Mouse (Mus musculus): ENCODE measurements around the gene 1110017D15Rik.

1110017D15Rik gene

DNA sequence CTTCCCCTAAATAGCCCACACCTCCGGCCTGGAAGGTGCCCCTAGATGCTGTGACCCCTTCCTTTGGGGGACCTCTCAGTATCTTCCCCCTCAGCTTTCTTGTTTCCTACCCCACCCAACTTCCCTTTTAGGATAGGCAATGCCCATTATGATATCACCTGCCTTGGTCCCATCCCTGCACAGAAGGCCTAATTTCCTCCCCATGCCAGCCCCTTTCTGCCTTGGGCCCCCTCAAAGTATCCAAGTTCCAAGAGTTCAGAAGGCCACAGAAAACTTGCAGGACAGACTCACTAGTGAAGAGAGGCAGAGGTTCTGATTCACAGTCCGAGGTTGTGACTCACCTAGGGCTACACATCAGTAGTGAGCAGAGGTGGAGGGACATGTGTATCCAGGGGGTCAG, at the start of gene 1110017D15Rik:
Gene 1110017D15Rik (minus strand): TSS at position 101 of the 400 bp plus-strand sequence.
- DNase-seq (ENCODE audit: low spot score) = no peak

DNA sequence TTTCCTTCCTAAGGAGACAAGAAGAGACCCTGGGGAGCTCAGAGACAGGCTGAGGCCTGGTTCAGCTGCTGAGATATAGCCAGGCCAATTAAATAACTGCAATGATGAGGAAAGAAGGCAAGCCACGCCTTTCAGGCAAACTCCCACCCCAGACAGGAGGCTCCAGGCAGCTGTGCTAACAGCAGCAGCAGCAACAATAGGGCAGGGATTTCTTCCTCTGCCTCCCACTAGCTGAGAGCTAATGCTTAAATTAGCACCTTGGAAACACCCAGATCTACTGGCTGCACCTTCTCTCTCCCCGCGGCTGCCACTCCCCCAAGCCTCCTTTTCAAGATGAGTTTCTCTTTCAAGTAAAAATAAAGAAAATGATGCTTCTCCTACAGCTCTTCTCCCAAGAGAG, 49.0 kb upstream of the 1110017D15Rik start:
- DNase-seq (ENCODE audit: low spot score) = no peak

DNA sequence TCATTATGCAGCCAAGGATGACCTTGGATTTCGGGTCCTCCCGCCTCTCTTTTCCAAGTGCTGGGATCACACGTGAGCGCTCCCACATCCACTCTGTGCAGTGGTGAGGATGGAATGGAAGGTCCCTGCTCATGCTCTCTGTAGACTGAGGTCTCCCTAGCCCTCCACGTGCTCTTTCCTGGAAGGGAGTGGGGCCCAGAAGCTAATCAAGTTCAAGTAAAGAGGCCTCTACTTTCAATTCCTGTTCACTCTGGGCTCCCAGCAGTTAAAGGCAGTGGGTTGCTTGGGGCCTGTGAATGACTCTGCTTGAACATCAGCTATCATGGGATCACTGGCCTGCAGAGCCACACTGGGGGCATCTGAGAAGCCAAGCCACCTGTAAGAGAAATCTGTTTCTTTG, 46.2 kb upstream of the 1110017D15Rik start:
- DNase-seq (ENCODE audit: low spot score) = no peak

DNA sequence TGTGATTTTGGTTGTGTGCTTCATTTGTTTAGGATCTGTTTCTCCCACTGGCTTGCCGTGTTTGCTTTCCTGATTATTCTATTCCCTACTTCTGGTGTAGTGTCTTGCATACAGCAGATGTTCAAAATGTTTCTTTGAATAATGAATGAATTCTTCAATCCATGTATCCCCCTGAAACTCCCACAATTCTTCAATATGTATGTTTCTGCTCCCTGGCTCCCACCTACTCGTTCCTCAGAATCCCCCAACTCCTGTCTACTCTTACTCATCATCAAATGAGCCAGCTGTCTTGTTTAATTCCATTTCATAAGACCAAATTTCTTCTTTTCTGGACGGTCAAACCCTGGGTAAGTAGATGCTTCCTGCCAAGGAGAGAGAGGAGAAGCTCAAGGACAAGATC, 40.0 kb upstream of the 1110017D15Rik start:
- DNase-seq (ENCODE audit: low spot score) = no peak

DNA sequence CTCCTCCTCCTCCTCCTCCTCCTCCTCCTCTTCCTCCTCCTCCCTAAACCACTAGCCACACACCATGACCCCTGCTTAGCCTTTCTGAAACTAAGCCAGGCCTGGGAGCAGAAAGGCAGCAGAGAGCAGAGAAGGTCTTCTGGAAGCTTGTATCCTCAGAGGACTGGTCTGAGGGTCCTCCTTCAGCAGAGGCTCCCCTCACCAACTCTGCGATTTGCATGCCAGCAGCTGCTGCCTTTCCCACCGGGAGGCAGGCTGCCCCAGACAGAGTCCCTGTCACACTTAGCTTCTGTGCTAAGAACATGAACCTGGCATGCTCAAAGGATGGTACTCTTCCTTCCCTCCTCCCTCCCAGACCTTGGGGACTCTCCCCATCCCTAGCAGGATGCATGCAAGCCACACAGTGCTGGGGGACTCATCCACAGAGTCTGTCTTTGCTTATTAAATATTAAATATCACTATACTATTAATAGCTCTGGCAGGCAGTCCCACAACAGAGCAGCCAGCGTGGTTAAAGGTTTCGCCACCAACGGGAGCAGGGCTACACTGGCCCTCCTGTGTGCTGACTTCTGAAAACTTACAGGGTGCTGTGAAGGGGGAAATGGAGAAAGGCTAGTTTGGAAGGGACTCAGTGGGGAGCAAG, 39.3 kb upstream of the 1110017D15Rik start:
- no peak for DNase-seq (ENCODE audit: low spot score)

DNA sequence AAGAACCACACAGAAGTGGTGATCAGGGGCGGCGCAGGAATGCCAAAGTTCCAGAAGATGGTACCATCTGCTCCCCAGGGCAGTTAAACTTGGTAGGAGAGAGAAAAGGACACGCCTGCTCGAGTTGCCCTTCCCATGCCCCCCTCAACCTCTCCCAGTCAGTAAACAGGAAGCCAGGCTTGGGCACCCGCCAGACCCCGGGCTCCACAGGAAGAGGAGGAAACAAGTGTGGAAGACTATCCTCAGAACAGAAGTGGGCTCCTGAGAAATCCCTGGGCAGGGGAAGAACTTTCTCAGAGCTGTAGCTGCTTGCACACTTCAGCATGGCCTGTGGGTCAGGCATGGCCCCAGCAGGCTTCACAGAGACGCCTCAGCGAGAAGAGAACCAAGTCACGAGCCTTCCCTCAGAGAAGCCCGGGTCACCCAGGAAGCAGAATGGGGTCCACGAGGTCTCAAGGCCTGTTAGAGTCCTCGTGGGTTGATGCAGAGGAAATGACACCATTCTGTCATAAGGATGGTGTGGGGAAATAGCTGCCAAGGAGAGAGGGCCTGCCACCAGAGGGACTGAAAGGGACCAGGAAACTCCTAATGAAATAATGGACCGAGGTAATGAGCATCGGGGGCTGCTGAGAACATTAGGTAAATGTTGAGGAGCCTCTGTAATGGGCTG, 38.0 kb upstream of the 1110017D15Rik start:
- peak; percentile 25 for DNase-seq (ENCODE audit: low spot score)

DNA sequence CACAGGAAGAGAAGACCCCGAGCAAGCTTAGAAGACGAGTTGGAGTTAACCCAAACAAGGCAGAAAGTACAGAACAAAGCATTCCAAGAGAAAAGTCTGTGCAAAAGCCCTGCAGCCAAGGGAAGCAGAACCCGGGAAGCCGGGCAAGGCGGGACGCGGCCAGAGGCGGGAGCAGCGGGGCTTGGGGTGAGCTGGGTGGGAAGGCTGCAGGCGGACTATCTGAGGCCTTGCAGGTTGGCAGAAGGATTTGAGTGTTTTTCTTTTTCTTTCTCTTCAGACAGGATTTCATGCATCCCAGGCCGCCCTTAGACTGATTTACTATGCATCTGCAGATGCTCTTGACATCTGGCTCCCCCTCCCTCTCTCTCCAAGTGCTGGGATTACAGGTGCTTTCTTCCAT, 36.0 kb upstream of the 1110017D15Rik start:
- no peak for DNase-seq (ENCODE audit: low spot score)

DNA sequence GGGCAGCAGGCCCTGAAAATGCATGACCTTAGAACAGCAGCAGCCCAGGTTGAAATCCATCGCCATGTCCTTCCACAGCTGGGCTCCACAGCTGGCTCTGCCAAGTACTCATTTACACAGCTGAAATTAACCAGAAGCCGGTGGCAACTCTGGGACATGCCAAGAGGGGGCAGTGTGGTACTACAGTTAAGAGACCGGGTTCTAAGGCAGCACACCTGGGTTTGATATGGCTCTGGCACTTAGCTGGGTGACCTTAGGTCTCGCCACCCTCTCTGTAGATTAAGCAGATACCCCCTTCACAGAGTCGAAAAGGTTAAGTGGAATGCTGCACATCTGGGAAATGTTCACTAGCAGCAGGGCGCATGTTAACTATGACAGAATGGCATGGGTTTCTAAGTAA, 35.4 kb upstream of the 1110017D15Rik start:
- DNase-seq (ENCODE audit: low spot score) = peak; percentile 13

DNA sequence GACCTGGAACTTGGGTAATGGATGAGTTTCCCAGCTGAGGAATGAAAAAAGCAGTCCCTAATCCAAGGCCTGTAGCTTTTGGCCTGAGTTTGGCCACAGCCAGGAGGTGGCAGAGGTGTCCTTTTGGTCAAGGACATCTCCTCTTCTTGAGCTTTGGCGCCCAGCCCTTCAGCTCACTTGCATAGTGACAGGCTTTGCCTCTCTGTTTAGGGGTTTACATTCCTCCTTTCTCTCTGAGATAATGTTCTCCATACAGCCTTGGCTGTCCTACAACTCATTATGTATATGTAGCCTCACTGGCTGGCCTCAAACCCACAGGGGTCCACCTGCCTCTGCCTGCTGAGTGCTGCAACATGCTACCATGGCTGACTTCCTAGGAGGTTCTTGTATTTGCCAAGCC, 30.0 kb upstream of the 1110017D15Rik start:
- DNase-seq (ENCODE audit: low spot score) = no peak

DNA sequence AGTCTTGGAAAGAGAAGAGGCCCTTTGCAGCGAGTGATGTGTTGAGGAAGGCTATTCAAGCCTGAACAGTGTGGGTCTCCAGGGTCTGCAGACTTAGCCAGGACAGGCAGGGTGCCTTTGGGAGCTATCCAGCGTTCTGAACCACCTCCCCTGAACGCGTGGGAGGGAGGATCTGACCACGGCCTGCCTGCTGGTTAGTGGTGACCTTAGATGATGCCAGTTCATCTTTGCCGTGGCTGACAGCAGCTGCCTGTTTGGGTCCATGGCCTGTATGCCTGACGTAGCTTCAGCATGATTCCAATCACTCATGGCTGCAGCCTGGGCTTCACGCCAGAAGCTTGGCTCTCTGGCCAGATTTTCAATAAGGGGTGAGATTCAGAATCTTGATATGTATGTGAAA, 28.9 kb upstream of the 1110017D15Rik start:
- DNase-seq (ENCODE audit: low spot score) = peak; percentile 50

DNA sequence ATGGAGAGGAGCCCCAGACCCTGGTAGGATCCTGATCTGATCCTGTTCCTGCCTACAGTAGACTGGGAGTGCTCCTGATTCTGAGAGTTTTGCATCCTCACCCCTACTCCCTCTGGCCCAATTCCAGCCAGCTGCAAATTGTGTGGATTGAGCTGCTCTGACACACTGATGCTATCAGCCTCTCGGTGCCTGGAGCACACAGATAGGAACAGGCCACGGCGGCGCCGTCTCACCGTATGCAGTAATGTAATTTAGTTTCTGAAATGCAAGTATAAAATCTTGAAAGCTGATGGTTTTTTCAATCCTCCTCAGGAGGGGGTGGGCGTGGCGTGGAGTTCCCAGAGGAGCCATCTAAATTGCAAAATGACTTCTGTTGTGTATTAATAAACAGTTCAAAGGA, 25.0 kb upstream of the 1110017D15Rik start:
- no peak for DNase-seq (ENCODE audit: low spot score)

DNA sequence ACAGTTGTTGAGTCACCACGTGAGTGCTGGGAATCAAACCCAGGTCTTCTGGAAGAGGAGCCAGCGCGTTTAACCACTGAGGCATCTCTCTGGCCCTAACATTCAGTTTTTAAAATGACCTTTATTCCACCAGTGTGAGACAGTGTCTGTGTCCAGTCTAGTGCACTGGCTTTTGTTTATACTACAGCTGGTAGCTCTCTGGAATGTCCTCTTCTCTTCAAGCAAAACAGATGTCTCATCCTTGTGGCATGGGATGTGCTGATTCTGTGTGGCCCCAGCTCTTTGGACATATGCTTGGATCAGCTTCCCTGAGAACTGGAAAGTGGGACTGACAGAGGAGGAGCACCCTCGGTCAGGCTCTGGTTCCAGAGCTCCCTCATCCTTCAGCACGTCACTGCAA, 17.7 kb upstream of the 1110017D15Rik start:
- no peak for DNase-seq (ENCODE audit: low spot score)

DNA sequence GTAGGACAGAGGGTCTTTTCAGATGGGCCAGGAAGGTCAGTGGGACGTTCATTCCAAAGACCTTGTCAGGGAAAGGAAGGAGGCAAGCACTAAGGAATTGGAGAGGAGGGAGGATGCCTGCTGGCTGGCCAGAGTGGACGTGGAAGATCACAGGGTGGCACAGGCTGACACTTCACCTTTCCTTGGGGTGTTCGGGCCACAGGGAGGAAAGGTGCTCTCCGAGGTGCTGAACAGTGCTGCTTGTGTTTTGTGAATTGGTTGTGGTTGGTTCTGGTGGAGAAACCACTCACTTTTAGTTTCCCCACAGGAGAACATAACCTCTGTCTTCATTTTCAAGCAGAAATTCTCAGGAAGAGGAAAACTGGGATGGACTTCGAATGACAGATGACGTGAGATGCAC, 15.3 kb upstream of the 1110017D15Rik start:
- no peak for DNase-seq (ENCODE audit: low spot score)

DNA sequence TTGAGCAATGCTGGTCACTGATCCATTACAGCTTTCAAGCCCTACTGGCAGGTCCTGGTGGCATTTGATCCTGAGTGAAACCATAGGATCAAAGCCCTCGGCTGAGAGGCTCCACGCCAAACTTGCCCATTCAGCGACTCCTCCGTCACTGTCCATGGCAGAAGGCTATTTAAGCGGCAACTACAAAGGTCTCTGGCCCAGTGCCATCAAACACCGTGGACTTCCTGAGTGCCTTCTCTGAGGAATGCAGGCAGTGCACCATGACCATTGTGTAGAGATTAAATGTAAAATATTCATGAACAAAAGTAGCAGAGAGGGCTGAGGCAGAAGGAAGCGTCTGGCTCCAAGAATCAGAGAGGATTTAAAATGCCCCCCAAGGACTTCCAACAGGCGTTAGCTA, 10.9 kb upstream of the 1110017D15Rik start:
- no peak for DNase-seq (ENCODE audit: low spot score)

DNA sequence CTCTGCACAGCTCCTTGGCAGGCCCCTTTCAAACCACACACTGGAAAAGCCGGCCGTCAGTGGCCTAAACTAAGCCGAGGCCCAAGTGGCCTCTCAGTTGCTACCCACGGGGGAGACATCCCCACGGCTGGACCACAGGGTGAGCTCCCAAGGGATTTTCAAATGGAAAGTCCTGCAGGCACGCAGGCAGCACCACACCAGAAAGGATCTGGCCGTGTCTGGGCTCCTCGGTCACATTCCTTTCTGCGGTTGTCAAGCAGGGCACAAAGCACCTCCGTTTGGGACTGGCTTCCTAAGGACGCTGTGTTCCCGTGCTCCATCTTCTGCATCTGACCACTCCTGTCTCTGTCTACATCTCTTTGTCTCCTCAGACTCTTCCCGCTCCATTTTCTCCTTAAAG, 9.9 kb upstream of the 1110017D15Rik start:
- DNase-seq (ENCODE audit: low spot score) = no peak

DNA sequence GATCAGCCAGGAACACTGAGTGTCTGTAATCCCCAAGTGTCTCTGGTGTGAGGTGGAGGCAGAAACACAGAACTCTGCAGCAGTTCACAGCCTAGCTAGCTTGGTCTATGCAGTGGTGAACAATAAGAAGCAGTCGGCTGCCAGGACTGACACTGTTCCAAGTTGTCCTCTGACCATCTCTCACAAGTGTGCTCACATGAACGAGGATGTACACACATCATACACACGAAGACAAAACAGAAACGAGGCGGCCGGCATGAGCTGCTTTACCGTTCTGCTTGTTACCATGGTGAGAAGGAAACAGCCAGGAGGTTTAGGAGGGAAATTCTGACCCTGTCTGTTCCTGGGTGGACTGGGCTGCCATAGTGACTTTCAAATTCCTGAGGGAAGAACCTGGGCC, 9.4 kb upstream of the 1110017D15Rik start:
- no peak for DNase-seq (ENCODE audit: low spot score)

DNA sequence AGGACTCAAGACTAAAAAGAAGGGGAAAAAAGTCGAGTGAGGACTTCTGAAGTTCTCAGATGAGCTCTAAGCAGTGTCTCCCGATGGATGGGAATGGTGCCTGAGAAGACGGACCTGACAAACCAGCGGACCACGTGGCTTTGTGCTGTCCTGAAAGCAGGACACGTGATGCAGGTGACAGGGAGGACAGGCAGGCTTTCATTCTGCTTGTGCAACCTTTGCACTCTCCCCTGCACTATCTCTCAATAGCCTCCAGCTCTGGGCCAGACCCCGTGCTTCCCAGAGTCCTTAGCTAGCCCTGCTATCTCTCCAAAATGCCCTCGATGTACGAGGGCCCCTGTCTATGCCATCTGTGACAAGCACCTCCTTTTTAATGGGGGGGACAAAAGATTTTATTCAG, 7.7 kb upstream of the 1110017D15Rik start:
- no peak for DNase-seq (ENCODE audit: low spot score)

DNA sequence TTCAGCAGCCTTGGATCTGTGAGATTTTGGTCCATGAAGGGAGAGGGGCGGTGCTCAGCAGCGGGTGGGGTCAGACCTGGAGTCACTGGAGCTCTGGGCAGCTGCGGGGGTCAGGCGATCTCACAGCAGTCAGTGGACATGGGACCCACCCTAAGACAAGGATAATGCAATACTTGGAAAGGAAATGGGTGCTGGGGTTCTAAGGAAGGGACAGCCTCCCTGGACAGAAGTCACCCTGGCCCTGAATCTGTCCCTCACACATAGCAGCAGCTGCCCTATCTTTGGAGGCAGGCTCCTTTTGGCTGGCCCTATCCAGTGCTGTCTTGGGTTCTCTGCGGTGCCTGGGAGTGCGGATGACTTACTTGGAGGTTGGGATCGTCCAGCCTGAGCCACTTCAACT, 6.7 kb upstream of the 1110017D15Rik start:
- DNase-seq (ENCODE audit: low spot score) = no peak

DNA sequence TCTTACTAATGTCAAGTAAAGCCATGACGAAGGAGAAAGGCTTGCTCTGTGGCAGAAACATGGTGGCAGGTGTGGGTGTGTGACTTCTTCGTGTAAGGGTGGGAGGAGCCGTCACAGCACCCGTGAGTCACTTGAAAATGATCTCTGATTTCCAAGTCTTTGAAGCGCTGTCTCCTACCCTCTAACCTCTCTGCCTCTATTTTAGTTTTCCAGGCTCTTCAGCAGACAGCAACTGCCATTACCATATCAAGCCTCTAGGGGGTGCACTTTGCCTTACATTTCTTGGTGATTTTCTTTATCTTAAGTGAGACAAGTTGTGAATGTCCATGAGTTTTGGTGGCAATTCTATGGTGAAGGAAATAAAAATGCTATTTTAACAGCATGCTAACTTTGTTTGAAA, 5.7 kb upstream of the 1110017D15Rik start:
- DNase-seq (ENCODE audit: low spot score) = no peak

DNA sequence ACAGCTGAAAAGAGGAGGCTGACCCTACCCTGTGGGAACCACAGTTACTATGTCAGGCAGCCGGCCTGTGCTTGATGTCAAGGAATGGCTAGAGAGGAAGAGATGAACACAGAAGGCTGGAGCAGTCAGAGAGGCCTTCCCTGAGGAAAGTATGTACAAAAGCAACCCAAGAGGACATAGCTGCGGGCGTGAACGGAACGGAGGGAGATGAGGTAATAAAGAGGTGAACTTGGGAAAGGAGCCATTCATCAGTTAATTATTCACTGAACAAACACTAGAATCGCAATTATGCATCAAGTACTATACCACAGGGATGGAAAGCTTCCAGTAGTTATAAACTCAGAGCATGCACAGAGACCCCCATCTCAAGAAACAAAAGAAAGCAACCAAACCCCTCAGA, 5.0 kb upstream of the 1110017D15Rik start:
- no peak for DNase-seq (ENCODE audit: low spot score)

DNA sequence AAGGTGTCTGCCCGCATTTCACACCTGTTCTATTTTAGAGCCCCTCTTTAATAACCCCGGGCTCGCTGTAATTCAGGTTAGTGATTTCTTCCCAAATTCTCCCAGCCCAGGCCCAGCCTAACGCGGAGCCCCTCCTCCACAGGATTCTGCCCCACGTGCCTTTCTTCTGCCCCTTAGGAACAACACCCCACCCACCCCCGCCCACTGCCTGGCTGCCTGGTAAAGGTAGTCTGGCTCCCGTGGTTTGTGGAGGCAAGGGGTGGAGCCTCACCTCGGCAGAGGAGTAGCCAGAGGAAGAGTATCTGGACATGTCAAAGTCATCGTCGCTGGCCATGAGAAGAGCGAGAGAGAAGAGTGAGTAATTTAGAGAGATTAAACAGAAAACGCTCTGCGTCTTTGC, 3.5 kb upstream of the 1110017D15Rik start:
- DNase-seq (ENCODE audit: low spot score) = no peak

DNA sequence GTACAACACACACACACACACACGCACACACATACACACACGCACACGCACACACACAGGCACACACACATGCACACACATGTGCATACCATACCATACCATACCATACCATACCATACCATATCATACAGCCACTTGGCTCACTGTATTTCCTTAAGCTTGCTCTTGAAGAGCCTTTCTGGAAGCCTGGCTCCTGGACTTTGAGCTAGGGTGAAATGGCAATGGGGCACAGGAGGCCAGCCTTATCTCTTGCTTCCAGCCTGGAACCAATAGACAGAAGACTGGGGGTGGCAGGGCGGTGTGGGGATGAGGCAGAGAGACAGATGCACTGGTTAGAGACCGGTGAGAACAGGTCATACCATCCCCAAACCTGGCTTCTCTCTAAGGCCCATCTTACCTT, 2.1 kb upstream of the 1110017D15Rik start:
- no peak for DNase-seq (ENCODE audit: low spot score)

DNA sequence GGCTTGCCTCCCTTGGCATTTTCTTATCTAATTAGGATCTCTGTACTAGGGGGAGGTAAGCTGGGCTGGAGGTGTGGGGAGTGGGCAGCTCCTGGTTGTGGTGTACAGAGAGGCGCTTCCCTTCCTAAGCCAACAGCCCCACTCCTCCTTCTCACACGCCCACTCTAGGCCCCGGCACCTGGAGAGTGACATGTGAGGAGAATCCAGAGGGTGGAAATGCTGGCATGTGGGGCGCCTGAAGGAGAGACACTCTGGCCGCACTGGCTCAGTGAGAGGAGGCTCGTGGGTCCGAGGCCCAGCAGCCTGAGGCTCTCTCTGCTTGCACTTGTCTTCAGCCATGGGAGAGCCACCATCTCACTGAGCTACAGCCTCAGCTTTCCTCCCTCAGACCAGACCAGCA, 1.2 kb upstream of the 1110017D15Rik start:
- DNase-seq (ENCODE audit: low spot score) = no peak

DNA sequence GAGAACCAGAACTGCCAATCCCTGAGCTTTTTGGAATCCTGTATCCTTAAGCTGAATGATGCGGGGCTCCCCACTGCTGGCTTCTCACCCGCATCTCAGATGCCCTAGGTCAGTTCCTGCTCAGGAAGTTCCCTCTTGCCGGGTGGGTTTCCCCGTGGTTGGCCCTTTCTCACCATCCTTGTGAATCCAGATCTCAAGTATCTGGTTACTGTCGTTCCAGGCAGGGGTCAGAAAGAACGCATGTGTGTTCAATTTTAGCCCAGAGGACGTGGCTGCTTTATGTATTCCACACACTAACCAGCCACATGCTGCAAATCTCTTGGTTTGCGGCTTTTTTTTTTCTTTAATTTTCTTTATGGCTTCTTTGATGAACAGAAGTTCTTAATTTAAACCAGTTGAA, 3.4 kb downstream of the 1110017D15Rik start:
- no peak for DNase-seq (ENCODE audit: low spot score)
